Mouse (Mus musculus): Measurements from ENCODE around the gene Tom1l2.

GRCm38 (mm10) chr11:60286311-60286710, 66.4 kb downstream of the Tom1l2 start:
- no peak for TF ChIP-seq POLR2A (IDR thresholded peaks at IDR 0.05; ENCODE audit: borderline replicate concordance, extremely low read depth, insufficient read depth, insufficient read length, poor library complexity, severe bottlenecking)
- TF ChIP-seq CTCF (IDR thresholded peaks at IDR 0.05; ENCODE audit: borderline replicate concordance, extremely low read depth, insufficient read depth, insufficient read length), result no peak

All from brain, embryonic 14.5 days (tissue).